Mouse (Mus musculus): Measurements from ENCODE around the gene Msx3.

DNA sequence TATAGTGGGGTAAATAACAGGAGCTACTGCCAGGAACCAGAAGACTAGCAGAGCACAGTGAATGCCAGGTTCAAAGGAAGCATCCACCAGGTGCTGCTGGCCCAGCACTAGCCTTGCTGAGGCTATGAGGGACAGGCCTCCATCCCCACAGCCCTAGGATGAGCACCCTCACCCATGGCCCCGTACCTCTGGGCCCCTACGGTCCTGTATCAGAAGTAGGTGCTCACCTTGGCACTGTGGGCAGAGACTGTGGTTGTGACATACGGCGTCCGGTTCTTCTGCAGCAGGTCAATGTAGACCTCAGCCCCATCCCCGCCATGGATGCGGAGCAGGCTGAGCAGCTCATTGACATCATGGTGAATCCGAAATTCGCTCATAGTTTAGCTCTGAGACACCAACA is 15.5 kb downstream of the Msx3 start:
- TF ChIP-seq TAL1 (IDR thresholded peaks at IDR 0.05; ENCODE audit: low read length) (no peak), GATA1 (IDR thresholded peaks at IDR 0.05; ENCODE audit: low read length) (no peak)

All from erythroblast, embryonic 14.5 days (primary cell).